Mouse (Mus musculus): ENCODE results near the gene Tbc1d14.
A peak's percentile ranks its signal among the peaks of the same experiment; 100 is the strongest.

Tbc1d14 gene

GRCm38 (mm10) chr5:36553886-36554285, 39.2 kb downstream of the Tbc1d14 start:
- DNase-seq (ENCODE audit: inconsistent ontology term), result no peak

- no peak for DNase-seq (ENCODE audit: inconsistent ontology term)
Measured at GRCm38 (mm10) chr5:36553056-36553606, 39.9 kb downstream of the Tbc1d14 start.

DNA sequence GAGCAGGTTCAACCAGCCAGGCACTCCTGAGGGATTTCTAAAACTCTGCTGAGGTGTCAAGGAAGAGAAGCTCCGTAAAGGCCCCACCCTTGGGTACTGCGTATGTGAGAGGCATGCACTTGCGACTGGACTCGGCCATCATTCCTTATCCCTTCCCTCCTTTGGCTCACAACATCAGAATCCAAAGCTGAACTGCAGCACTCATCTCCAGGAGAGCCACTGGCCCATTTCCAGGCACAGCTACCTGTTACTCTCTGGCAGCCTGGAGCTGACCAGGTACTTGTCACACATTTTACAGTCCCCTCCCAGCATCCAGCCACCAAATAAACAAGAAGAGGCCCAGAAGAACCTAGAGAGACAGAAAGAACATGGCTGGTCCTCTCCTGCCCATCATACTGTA, 40.7 kb downstream of the Tbc1d14 start:
- no peak for DNase-seq (ENCODE audit: inconsistent ontology term)

GRCm38 (mm10) chr5:36549243-36549642, 43.8 kb downstream of the Tbc1d14 start:
- DNase-seq (ENCODE audit: inconsistent ontology term), result no peak

- DNase-seq (ENCODE audit: inconsistent ontology term), result no peak
Measured at GRCm38 (mm10) chr5:36544765-36545164, 48.3 kb downstream of the Tbc1d14 start.

DNA sequence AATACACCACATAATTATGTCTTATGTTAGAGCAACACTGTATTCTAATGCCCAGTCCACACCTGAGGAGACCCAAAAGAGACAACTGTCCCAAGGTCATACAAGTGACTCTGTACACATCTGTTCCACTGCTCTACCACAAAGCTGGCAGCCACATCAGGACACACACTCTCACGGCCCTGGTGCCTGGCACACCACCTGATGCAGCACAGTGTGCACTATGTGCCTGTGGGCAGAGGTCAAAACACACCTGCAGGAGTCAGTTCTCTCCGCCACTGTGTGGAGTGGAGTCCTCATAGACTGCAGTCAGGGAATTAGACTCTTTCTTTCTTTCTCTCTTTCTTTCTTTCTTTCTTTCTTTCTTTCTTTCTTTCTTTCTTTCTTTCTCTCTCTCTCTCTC, 52.1 kb downstream of the Tbc1d14 start:
- DNase-seq (ENCODE audit: inconsistent ontology term), result no peak

- peak; percentile 33 for DNase-seq (ENCODE audit: inconsistent ontology term)
Measured at GRCm38 (mm10) chr5:36538576-36539187, 54.4 kb downstream of the Tbc1d14 start.

- DNase-seq (ENCODE audit: inconsistent ontology term), result no peak
Measured at GRCm38 (mm10) chr5:36536424-36536823, 56.7 kb downstream of the Tbc1d14 start.

DNA sequence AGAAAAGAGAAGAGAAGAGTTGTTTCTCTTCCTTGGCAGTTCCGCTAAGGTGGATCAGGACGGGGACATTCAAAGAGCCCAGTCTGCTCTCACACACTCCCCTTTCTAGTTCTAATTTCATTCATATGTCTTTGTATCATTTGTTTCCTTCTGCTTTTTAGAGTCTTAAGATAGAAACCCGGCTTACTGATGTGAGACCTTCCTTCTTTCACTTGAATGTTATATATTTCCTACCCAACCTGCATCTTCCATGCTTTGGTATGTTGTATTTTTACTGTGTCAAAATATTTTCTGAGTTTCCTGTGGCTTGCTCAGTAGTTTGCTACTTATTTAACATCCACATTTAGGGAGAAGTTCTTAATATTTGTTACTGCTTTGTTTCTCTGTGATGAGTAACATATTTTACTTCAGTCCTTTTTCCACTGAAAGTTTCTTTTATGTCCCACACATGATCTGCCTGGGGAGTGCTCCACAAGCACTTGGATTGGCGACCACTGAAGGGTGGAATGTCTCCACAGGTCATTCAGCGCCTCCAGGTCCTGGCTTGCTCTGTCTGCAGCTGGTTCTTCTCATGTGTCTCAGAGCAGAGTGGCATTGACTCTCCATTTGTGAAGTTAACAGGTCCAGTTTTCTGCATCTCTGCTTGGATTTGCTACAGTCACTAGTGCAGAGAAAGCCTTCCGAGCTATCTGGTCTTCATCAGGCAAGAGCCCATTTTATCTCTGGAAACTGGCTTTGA, 57.5 kb downstream of the Tbc1d14 start:
- no peak for DNase-seq (ENCODE audit: inconsistent ontology term)

DNA sequence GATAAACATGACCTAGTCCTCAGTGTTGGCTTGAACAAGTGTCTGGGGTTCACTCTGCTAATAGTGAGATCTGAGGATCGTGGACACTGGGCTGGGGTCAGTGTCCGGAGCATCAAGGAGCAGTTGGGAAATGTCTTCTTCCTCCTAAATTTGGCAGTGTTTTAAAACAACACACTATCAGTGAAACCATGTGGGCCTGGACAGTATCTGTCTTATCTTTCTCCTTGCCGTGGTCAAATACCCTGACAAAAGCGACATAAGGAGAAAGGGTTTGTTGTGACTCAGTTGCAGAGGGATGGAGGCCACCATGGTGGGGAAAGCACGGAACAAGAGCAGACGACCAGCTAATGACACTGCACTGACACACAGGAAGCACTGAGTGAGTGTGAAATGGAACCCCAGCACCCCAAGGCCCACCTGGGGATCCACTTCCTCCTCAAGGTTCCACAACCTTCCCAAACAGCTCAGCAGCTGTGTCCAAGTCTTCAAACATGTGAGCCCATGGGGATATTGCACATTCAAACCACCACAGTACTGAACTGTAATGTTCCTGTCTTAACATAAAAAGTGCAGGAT, 58.5 kb downstream of the Tbc1d14 start:
- no peak for DNase-seq (ENCODE audit: inconsistent ontology term)

DNA sequence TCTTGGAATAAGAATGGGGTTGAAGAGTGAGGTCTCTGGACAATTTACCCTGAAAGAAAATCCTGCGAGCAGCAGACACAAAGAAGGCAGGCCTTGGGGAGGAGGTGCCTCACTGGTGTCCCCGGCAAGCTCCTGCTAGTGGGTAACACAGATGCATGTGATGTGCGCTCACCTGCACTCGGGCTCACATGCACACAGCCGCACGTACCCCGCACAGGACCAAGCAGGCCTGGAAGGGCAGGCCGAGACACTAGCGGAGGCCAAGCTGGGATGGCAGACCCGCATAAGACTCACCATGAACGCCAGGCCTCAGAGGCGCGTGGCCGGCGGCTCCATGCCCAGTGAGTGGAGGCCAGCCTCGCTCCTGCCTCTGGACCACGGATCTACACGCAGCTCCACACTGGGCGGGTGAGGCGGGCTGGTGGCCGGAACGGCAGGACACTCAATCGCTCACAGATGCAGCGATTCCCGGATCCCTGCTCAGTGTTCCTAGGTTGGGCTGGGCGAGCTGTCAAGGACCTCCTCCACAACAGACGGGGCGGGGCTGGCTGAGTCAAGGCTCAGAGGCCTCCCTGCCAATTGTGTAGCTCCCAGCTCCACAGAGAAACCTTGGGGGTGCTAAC, 62.8 kb downstream of the Tbc1d14 start:
- DNase-seq (ENCODE audit: inconsistent ontology term), result peak; percentile 92

GRCm38 (mm10) chr5:36529698-36530097, 63.4 kb downstream of the Tbc1d14 start:
- no peak for DNase-seq (ENCODE audit: inconsistent ontology term)

- DNase-seq (ENCODE audit: inconsistent ontology term), result no peak
Measured at GRCm38 (mm10) chr5:36526921-36527320, 66.2 kb downstream of the Tbc1d14 start.

DNA sequence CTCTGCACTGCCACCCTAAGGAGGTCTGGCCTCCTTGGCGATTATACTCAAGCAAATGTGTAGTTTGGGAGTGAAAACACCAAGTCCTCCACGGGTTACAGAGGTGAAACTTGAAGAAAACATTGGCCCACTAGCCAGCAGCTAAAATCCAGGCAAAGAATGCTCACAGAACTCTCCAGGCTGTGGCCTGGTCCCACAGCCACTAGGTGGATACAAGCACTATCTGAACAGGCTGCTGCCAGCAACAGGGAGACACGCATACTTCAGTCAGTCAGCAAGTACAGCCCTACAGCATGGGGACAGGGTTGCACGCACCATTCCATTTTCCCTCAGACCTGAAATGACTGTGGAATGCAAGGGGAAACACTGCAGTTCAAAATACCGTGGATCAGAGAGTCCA, 66.8 kb downstream of the Tbc1d14 start:
- DNase-seq (ENCODE audit: inconsistent ontology term), result peak; percentile 48

DNA sequence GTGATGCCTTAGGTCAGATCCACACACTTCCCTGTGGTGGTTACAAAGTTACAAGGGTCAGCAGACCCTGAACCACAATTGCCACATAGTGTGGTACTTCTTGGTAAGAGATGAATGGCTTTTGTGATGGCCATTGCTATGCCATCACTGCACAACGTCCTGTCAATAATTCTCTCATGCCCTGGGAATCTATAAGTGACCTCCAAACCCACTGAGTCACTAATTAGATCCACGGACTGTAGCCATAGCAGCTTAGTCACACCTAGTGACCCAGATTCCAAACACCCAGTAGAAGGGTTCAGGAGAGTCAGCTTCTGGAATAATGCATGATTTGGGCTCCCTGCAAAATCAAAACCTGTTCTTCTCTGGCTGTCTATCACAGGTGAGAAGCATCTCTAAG, 67.9 kb downstream of the Tbc1d14 start:
- peak; percentile 81 for DNase-seq (ENCODE audit: inconsistent ontology term)

DNA sequence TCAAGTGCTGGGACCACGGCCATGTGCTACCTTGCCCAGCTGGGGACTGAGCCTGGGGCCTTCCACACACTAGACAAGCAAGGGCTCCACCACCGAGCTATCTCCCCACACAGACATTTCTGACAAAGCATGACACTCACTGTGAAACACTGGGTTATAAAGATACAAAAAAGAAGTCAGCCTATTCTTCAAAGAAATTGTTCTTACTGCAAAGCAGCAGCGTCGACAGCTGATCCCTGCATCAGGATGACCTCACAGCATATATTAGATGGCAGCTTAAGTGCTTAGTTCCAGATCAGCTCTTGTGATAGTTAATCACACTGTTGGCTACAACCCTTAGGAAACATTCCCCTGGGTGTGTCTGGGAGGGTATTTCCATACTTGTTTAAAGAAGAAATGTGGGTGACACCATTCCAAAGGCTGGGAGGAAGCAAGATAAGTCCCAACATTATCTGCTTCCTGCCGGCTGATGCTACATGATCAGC, 69.8 kb downstream of the Tbc1d14 start:
- no peak for DNase-seq (ENCODE audit: inconsistent ontology term)

DNA sequence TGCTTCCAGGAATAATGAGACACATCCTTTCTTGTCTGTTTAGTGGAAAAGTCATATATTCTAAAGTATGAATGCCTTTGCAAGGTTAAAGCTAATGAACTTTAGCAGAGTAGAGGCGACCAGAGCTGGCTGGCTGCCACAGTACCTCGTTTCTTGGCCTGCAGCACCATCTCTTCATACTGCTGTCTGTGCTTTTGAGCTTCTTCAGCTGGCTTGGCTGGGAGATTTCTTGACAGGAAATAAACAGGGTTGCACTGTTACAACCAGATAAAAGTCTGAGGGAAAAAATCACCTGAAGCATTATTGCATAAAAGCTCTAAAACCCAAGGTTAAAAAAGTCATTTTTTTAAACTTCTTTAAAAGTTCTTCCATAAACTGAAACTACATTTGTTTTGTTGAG, 70.3 kb downstream of the Tbc1d14 start:
- DNase-seq (ENCODE audit: inconsistent ontology term), result no peak

- no peak for DNase-seq (ENCODE audit: inconsistent ontology term)
Measured at GRCm38 (mm10) chr5:36519751-36520150, 73.3 kb downstream of the Tbc1d14 start.

DNA sequence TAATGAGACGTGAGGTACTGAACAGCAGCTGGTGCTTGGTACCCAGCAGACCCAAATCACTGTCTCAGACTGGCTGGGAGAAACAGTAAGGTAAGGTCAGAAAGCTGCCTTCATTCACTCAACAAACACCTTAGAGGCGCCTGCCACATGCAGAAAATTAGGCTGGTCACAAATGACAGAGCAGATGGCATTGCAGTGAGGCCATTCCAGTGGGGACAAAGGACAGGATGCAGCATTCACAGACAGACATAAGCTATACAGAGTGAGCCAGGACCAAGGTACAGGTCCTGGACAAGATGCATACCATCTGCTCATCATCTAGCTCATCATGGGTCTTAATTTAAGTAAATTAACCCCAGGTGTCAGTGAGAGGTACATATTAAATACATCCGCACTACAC, 75.5 kb downstream of the Tbc1d14 start:
- DNase-seq (ENCODE audit: inconsistent ontology term), result no peak

DNA sequence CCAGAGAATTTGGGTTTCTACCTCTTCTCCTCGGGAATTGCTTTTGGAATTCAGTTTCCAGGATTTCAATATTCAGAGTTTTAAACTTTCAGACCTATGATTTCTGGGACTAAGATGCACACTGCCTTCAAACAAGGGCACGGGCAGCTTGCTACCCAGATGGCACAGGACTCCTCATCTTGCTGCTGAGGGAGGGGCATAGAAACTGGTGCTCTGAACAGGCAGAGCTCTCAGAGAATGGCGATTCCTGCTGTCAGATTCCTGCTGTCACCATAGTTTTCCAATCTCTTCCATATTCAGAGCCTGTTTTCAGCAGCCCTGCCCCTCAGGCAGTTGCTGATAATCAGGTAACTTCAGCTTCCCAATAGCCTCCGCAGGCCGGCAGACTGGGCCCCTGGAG, 77.5 kb downstream of the Tbc1d14 start:
- DNase-seq (ENCODE audit: inconsistent ontology term), result no peak

GRCm38 (mm10) chr5:36515126-36515525, 78.0 kb downstream of the Tbc1d14 start:
- DNase-seq (ENCODE audit: inconsistent ontology term), result no peak

GRCm38 (mm10) chr5:36510956-36511355, 82.1 kb downstream of the Tbc1d14 start:
- DNase-seq (ENCODE audit: inconsistent ontology term), result no peak

All from Muller cell, postnatal 12 days (primary cell).